Mouse (Mus musculus): Measurements from ENCODE around the gene Arid3b.
"Not testable (repeated sequence)": the region's sequence is repeated elsewhere in the genome, so short reads cannot be mapped to it uniquely, and the experiment has no call there.

The Arid3b gene

DNA sequence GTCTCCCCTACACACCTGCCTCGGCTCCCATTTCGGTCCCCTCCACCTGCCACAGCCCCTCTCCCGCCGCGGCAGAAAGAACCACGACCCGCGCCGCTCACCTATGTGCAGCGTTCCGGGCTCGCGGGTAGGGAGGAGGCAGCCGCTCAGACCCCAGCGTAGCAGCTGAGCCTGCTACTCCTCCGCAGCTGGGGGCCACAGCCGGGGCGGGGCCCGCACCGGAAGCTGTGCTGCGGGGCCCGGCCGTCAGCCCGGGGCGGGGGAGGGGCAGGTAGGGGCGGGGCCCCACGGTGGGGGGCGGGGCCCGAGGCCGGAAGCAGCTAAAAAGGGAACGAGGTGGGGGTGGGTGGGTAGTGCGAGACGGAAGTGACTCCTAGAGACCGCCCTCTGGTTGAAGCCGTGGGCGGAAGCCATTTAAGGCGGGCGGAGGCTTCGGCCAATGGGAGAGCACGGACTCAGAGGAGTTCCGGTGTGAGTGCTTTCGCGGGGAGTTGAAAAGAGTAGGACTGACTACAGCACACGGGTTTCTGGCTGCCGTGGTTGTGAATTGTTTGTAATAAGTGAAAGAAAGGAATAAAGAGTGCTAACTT lies at the start of gene Arid3b:
Gene Arid3b (minus strand): TSS at position 213 of the 590 bp plus-strand sequence.
- DNase-seq: peak; percentile 90 to 96

DNA sequence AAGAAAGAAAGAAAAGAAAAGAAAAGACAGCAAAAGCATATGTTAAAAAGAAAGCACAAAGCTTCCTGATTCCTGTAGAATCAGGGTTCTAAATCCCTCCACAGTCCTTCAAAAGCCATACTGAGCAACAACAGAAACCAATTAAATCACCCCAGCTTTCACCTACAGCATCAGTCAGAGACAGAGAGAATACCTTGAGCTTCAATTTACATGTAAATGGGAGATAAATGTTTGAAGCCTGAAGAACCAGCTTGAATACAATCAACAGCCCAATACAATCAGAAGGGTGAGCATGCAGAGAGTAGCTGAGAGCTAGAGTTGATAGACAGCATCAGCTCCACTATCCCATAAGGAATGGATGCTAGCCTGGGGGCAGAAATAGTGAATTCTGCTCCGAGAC lies 46.8 kb upstream of the Arid3b start:
- DNase-seq: no peak

DNA sequence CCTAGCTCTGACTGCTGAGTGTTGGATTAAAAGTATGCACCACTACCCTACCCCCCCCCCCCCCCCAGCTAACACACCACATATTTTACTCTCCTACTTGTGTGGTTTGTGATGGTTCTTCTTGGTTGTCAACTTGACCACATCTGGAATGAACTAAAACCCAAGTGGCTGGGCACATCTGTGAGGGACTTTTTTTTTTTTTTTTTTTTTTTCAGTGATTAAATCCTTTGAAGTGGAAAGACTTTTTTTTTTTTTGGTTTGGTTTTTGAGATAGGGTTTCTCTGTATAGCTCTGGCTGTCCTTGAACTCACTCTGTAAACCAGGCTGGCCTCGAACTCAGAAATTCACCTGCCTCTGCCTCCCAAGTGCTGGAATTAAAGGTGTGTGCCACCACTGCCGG lies 45.2 kb upstream of the Arid3b start:
- not testable (repeated sequence) for DNase-seq

DNA sequence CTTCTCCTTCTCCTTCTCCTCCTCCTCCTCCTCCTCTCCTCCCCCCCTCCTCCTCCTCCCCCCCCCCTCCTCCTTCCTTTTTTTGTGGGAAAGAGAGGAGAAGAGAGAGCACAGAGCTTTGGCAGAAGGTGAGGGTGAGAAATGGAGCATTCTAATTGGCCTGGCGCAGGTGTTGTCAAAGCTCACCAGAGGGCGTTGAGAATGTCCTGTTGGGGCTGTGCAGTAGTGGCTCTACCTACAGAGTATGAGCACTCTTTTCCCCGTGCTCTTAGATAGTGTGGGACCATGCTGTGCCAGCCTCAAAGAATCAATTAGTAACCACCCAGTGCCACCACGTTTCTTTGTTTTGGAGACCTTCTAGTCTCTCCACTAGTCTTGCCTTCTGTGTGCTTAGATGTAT lies 43.7 kb upstream of the Arid3b start:
- DNase-seq: no peak

DNA sequence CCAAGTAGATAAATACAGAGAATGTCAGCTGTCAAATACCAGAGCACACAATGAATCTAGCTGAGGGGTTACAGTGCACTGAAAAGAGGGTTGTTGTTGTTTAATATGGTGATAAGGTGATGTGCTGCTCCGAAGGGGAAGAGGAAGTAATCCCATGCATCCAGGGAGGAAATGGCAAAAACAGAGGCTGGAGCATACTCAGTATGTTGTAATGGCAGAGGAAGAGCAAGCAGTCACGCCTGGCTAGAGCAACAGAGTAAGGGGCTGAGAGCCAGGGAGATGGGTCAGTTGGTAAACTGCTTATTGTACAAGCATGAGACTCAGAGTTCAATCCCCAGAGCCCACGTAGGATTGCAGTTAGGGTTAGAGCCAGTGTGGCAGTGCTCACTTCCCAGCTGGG lies 42.6 kb upstream of the Arid3b start:
- no peak for DNase-seq

DNA sequence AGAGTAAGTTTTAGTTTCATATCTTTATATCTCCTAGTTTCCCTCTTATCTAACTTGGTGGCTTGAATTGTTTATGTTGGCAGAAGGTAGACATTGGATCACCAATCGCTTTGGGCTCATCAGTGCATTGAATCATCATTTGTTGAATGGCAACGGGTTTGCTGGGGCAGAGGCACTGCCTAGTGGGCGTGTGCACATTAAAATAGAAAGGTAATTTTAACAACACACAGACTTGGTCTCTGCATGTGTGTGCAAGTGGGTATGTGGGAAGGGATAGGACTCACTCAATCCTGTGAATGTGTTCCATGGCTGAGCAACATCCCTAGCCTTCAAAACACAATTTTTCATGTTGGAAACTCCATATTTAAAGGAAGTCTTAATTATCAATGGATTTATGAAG lies 38.4 kb upstream of the Arid3b start:
- DNase-seq: no peak

DNA sequence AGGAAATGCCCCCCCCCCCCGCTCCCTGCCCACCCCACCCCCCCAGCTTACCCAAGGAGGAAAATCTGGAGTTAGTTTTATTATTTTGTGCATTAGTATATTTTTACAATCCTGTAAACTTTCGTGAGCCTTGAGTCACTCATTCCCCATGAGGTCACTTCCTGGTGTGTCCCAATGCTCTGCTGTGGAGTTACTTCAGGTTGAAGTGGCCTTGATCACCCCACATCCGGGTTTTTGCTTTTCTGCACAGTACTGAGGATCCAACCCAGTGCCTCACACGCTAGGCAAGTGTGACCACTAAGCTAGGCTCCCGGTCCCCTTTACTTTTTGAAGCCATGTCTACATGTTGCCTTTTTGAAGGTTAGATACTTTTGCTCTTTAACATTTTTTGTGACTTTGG lies 37.5 kb upstream of the Arid3b start:
- no peak for DNase-seq

DNA sequence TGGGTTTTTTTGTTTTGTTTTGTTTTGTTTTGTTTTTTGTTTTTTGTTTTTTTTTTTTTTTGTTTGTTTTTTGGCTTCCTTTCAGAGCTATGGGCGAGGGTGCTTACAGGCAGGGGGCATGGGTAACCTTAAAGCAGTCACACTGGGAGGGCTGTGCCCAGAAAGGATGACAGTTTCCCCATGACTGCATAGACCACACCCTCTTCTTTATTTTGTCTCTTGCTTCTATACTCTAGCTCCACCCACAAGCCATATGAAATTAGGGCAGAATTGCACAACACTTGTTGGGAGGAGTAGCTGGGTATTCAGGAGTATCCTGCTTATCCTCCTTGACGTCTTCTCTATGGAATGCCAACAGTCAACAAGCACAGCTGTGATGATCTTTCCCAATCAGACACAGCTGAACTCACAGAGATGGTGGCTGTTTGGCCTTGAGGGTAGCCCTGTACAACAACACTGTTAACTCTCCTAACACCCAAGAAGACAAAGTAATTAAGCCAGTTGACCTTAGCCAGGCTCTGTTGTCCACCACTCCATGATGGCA lies 33.8 kb upstream of the Arid3b start:
- DNase-seq: no peak

DNA sequence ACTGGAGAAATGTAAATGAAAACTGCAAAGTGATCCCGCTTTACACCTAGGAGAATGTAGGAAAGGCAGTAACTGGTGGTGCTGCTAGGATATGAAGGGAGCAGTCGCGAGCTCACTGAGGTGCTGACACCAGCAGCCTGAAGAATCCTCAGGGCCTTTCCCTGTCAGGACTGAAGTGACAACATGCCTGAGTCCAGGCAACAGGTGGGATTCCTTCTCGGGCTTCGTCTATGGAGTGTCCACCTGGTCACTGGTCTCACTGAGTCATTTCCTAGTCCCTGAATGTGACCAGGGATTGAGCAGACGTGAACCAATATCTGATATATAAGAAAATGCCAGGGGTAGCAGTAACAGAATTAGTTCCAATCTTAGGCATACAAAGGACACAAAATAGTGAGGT lies 32.2 kb upstream of the Arid3b start:
- no peak for DNase-seq

DNA sequence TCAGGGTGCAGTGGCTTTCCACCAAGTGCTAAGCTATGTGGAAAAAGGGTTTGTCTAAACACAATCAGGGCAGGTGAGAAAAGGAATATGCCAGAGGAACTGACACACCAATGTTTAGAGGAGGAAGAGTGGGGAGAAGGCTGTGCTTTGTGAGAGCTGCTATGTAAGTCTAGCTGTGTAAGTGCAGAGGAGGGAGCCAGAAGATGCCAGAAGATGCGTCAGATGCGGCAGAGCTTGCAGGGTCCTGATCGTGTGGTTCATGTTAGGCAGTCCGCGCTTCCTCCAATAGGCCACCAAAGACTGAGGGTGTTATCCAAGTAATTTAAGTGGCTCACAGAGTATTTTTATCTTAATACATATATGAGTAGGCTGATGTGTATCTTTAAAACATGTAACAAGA lies 31.3 kb upstream of the Arid3b start:
- DNase-seq: no peak

DNA sequence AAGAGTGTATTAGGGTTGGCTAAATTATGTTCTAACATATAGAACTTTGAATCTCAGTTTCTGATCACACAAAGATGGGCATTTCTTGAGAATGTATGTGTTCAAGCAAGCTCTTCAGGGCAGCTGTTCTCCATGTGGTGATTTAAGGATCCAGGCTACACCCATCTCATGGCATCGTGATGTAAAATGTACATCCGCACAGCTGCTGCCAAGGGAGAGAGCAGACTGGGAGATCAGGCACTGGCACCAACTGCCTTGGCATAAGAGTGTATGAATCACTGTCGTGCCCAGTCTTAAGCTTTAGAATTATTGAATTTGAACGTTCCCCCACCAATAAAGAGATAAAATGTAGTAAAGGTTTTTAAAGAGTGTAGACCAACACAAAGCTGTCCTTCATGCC lies 30.6 kb upstream of the Arid3b start:
- no peak for DNase-seq

DNA sequence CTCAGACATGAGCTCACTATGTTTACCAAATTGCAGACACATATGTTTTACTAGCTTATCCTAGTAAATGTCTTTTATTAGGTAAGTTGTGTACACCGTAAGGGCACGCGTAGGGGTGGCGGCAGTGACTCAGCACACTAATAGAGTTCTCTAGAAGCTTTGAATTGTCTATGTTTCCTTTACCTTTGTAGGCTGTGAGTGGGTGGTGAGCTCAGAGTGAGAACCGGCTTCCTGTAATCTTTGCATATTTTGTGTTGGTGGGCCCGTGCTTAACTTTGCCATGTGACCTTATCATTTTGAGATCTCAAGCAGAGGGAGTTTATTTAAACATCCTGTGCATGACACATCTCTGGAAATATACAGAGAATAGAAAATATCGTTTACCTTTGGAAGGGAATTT lies 29.9 kb upstream of the Arid3b start:
- DNase-seq: no peak

DNA sequence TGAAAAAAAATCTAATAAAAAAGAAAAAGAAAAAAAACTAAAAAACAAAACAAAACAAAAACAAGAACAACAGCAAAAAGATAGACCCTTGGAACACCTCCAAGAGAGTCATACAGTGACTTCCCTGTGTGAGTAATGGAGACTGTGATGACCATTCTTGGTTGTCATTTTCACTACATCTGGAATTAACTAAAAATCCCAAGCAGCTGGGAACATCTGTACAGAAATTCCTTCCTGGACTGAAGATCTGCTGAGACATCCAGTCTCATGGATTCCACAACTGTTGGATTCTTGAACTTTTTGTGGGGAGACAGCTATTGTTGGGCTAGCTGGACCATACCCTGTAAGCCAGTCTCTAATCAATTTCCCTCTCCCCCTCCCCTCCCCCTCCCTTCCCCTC lies 27.7 kb upstream of the Arid3b start:
- DNase-seq: no peak

DNA sequence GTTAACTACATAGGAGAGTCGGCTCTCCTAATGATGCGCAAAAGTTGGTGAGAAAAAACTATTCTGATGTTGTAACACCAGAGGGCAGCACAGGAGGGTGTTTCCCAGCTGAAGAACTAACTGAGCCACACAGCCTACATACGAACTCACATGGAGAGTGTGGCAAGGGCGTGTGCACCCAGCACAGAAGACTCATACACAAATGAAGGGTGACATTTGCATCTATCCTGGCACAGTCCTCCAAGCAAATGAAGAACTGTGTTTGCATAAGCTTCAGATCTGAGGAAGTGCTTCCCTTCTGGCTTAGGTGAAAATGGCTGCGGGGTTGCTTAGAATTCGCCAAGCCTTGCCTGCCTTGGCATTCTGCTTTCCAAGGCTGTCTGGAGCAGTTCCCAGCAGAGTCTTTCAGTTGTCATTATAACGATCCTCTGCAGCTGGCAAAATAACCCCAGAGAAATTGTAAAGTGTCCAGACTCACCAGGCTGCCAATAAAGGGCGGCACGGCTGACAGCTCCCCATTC lies 25.4 kb upstream of the Arid3b start:
- DNase-seq: peak; percentile 40 to 44

DNA sequence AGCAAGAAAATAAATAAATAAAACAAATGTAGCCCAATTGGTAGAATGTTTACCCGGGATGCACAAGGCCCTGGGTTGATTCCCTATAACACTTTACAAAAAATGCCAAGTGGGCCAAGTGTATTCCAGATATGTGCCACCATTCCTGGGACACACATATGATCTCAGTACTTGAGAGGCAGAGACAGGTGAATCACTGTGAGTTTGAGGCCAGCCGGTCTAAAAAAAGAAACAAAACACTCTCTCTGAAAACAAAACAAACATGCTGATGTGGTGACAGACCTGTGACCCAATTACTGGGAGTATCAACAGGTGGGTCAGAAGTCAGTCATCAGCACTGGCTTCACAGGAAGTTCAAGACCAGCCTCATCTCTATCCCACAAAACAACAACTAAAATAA lies 19.9 kb upstream of the Arid3b start:
- DNase-seq: no peak

DNA sequence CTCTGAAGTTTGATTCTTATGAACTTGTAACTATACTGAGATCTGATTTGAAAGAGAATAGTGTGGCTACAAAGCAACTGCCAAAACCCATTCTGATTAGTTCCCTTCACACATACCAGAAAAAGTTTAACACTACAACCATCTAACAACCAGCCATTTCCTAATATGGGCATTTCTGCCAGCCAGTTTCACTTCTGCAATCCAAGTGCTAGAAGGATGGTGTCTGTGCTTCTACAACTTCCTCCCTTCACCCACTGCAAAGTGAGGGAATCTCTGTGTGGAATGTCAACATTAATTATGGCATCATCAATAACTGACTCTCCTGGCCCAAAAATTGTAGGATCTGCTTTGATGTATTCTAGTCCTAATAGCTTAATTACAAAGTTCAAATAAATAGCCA lies 17.7 kb upstream of the Arid3b start:
- DNase-seq: no peak

DNA sequence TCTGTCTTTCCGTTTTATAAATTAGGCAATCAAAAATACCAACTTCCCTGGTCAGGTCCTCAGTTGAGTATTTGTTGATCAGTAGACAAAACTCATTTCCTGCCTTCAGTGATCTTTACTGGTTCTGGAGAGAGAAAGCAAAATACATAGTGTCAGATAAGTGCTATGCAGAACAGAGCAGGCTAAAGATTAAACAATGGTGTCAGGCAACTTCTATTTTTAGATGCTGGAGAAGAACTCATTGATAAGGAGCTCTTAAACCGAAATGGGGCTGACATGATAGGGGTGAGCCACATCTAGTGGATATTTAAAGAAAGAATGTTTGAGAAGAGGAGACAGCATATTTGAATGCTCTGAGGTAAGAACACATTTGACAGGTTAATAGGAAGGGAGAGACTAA lies 2.4 kb upstream of the Arid3b start:
- no peak for DNase-seq

DNA sequence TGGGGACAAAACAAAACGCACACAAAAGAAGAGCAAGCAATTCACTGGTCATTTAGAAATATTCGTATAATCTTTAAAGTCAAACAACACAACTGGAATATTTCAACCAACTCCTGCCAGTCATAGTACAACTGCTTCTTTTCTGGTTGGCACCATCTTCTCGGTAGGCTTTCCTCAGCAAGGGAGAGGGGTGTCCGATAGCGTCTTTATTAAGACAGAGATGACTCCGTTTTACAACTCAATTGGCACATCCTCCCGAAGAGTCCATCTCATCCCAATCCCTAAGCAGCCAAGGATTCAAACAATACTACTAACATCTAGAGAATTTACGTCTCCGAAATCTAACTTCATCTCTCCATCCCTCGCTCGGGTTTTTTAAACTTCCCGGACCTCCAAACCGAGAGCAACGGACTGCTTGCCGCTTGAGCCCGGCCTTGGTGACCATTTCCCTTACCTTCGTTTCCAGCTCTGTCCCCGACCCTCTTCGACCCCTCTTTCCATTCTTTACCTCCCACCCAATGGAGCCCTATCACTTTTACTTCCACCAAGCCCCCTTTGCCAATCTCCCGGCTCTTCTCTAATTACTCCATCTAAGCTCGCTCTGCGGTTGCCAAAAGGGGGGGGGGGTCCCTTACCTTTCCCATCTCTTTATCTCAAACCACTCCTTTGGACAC lies 615 bp downstream of the Arid3b start:
- no peak for DNase-seq

DNA sequence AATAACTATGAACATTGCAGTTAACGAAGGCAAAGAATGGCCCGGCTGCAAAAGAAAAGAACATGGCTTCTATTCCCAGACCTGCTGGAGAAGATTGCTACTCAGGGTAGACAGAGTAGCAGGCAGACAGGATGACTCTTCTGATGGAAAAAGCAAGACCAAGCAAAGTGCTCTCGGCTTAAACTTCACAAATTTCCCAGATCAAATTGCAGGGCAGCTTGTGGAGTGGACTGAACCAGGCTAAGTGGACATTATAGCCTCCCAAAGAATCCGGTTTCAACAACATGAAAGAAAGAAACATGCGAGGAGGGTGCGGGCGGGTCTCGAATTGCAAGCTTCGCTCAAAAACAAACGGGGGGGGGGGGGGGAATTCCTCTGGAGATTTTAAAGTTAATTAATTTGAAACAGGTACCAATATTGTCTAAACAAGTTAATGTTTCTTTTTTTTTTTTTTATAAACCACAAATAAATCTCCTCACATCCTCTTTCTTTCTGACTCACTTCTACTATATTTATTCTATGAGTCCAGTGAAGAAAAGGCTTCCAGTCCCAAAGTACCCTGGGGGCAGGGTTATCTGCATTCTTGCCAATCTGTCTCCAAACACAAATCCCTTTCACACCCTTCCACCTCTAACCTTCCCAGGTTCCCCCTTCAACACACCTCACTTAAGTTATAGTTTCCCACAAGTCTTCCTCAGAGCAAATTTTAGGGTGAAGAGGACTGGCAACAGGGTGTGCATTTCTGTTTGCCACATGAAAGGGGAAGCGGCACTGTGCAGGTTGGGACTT lies 1.8 kb downstream of the Arid3b start:
- DNase-seq: no peak

DNA sequence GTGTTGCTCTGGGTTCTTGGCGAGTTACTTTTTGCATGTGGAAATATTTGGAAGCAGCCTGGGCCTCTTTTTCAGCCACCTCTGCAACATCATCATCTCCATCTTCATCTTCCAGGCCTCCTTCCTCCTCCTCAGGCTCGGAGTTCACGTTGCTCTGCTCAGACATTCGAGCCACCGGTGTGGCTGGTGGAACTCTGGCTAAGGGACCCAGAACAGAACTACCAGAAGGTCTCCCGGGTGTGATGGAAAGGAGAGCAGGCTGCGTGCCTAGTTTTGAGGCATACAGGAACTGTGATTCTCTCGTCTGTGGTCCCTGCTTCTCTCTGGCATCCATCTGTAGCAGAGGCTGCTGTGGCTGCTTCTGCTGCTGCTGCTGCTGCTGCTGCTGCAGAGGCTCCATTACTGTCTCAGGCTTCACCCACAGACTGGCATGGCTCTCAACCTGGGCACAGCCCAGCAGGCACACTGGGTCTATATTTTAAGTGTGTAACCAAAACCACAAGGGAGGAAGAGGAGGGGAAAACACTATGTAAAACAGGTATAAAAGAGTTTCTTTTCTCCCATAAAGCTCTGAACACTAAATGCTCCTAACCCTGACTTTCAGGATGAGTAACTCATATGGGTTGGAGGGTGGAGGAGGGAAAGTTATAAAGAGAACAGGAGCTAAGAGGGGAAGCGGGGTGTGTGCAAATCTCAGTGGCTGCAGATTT lies 2.7 kb downstream of the Arid3b start:
- DNase-seq: no peak

DNA sequence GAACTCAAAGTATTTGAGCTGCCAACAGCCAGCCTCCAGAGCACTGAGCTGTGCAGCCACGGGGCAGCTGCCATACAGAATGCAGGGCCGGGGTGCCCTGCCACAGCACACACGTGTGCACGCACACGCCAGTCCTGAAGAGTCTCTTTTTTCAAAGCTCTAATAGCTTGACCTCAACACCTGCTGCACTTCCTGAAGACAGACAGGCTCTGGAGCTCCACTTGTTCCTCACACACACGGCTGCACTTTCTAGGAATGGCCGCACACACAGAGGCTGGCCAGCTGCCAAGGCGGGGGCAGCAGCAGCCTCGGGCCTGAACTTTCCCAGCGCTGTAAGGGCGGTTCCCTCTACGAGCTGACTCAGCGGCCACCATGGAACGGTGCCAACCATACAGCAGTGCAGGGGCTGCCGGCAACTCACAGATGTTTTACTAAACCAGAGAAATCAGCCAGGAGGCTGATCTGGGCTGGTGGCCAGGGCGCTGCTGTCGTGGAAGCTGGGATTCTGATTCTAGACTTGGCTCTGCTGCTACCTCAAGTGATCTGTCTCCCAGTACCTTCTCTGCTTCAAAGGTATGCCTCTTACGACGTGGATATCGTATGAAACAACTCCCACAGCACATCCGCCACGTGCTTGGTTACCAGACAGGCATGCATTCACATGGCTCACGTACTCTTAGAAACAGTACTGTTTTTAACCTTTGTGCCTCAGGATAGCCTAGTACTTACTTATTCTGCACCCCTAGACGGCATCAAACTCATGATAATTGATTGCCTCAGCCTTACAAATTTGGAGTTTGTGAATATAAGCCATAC lies 5.1 kb downstream of the Arid3b start:
- DNase-seq: peak; percentile 98
